In the genomic region with DNA sequence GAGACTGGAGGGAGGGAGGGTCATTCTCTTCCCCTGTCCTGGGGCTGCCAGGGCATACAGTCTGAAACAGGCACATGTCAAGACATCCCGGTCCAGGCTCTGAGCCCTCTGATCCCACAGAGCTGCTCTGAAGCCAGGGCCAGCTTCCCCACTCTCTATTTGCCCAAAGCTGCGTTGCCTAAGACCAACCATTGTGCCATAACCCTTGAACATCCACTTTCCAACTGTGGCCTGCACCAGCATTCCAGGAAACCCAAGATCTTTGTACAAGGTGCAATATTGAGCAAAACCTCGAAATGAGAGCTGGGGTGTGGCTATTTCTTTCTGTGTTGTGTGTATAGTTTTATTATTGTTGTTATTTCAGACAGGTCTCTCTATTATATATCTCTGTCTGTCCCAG, we compare ENCODE assay signal across 35 mouse cellular contexts. TPM values are rescaled to one million over a fixed set of nuclear protein-coding genes. Genes with fewer than 3 reads are reported as not detected.
DNase-seq lines count a peak whose midpoint lies in the region; ATAC-seq and TF ChIP-seq lines count a peak whose summit lies in the region.
"Had no signal": no experiment of that assay in that cellular context is flagged by ENCODE, and none has a peak within 500 bp of the region (broad histone marks: within the 10 kb centered on the region; RNA-seq: fewer than 3 reads in every experiment).

No protein-coding gene starts in this region.

- DNase-seq in adrenal gland, postnatal 10 days, result peak; percentile 33
- DNase-seq in adrenal gland, postnatal 4 days (ENCODE audit: low spot score in 2 of 2), result no peak
- DNase-seq in adipocyte (ENCODE audit: low spot score), result peak; percentile 81
- DNase-seq in lung, adult 2 months, result peak; percentile 33
- peak; percentile 65 for DNase-seq in lung, postnatal 36 days
- DNase-seq in kidney, postnatal 10 days, result no peak
- DNase-seq: cerebellum, adult 11 months; cerebellum, adult 9-10 months; cerebellum, postnatal 36 days; gastrocnemius, postnatal 36 days; heart, adult 2 months; heart, postnatal 4 days; kidney, adult 18-20 months; kidney, postnatal 36 days; midbrain, embryonic 14.5 days; thymus, postnatal 25 days had no signal

- no peak overlapping the region for H3K9ac ChIP-seq in hindbrain, embryonic 13.5 days
- H3K9ac ChIP-seq: heart, embryonic 12.5 days; hindbrain, embryonic 14.5 days; kidney, embryonic 15.5 days; limb, embryonic 13.5 days; liver, embryonic 15.5 days had no signal

- H3K9me3 ChIP-seq in hindbrain, embryonic 13.5 days, result 0 out of 2 replicates have a peak, but pooled peaks cover 5% of the 10 kb centered on the region
- H3K9me3 ChIP-seq: G1E; heart, embryonic 12.5 days; kidney, embryonic 15.5 days; liver, embryonic 15.5 days had no signal

- no peak overlapping the region for H3K4me2 ChIP-seq in hindbrain, embryonic 13.5 days
- H3K4me2 ChIP-seq: heart, embryonic 12.5 days; hindbrain, embryonic 14.5 days; kidney, embryonic 15.5 days; limb, embryonic 13.5 days; liver, embryonic 15.5 days had no signal

- H3K4me1 ChIP-seq in lung, adult 2 months (ENCODE audit: control insufficient read depth, insufficient read depth, low read length), result no peaks in the 10 kb centered on the region
- no peaks in the 10 kb centered on the region for H3K4me1 ChIP-seq in hindbrain, embryonic 13.5 days (replicated peaks)
- H3K4me1 ChIP-seq: heart, embryonic 12.5 days; limb, embryonic 13.5 days had no signal

- TF ChIP-seq CTCF in lung, adult 2 months (IDR thresholded peaks at IDR 0.05; ENCODE audit: insufficient read depth, low read length), result no peak

- no peak for TF ChIP-seq POLR2A in lung, adult 2 months (IDR thresholded peaks at IDR 0.05; ENCODE audit: borderline replicate concordance, extremely low read depth, low read depth, low read length)

- H3K27ac ChIP-seq in hindbrain, embryonic 13.5 days, result no peak overlapping the region
- H3K27ac ChIP-seq: heart, adult 2 months; hindbrain, embryonic 14.5 days; kidney, embryonic 15.5 days; layer of hippocampus, adult 2 months; left cerebral cortex, adult 2 months; limb, embryonic 13.5 days; liver, embryonic 15.5 days; macrophage had no signal

- ATAC-seq in hindbrain, embryonic 13.5 days (ENCODE audit: low FRiP score), result no peak
- ATAC-seq: forebrain, embryonic 14.5 days had no signal

- no peaks in the 10 kb centered on the region for H3K36me3 ChIP-seq in hindbrain, embryonic 13.5 days
- H3K36me3 ChIP-seq: G1E; heart, embryonic 12.5 days; kidney, embryonic 15.5 days; limb, embryonic 13.5 days; liver, embryonic 15.5 days had no signal

- 50% methylated on average over 3 of the region's 3 CpGs for WGBS in lung, adult 2 months
- WGBS in hindbrain, embryonic 13.5 days, result 77% methylated on average over 3 of the region's 3 CpGs

- no peaks in the 10 kb centered on the region for H3K27me3 ChIP-seq in hindbrain, embryonic 13.5 days
- H3K27me3 ChIP-seq: heart, embryonic 12.5 days; kidney, embryonic 15.5 days; limb, embryonic 13.5 days; liver, embryonic 15.5 days had no signal

- H3K4me3 ChIP-seq in lung, adult 2 months (replicated peaks; ENCODE audit: extremely low read depth, low read depth, low read length), result no peak overlapping the region
- H3K4me3 ChIP-seq in hindbrain, embryonic 13.5 days, result no peak overlapping the region
- H3K4me3 ChIP-seq: heart, adult 2 months; heart, embryonic 12.5 days; kidney, embryonic 15.5 days; layer of hippocampus, adult 2 months; left cerebral cortex, adult 2 months; limb, embryonic 13.5 days; liver, embryonic 15.5 days had no signal

RNA-seq across cellular contexts. Expression of gene Tfrc, which starts 53.1 kb away (rescaled TPM):
- 100 to 1,000 TPM; 138 to 212 TPM for total RNA-seq in adrenal gland, postnatal 10 days (2021)
- 10 to 100 TPM; 57.2 to 75.8 TPM for total RNA-seq in adrenal gland, postnatal 4 days (2021)
- 7.5 and 12.8 TPM in 2 replicates for polyA plus RNA-seq in lung, adult 2 months (2012; rRNA removed)
- polyA plus RNA-seq in hindbrain, embryonic 13.5 days (2015; fragmentation: Nextera tagmentation; extraction: Ambion mirVana), result 32.6 and 44.3 TPM in 2 replicates

RNA-seq across cellular contexts. Expression of gene Zdhhc19, which starts 59.5 kb away (rescaled TPM):
- not detected for total RNA-seq in adrenal gland, postnatal 10 days (2021)
- total RNA-seq in adrenal gland, postnatal 4 days (2021), result not detected
- polyA plus RNA-seq in lung, adult 2 months (2012; rRNA removed), result not detected in 2 replicates
- polyA plus RNA-seq in hindbrain, embryonic 13.5 days (2015; fragmentation: Nextera tagmentation; extraction: Ambion mirVana), result 0.35 TPM in 1 of 2 replicates, not detected in the other
- total RNA-seq: G1E; gastrocnemius, adult 18-20 months; gastrocnemius, postnatal 36 days; heart, adult 2 months; layer of hippocampus, adult 2 months; layer of hippocampus, postnatal 14 days; left cerebral cortex, adult 2 months; left cerebral cortex, postnatal 25 days; monocyte, adult 5-6 weeks had no signal
- polyA plus RNA-seq: embryonic facial prominence, embryonic 11.5 days; forebrain, embryonic 14.5 days; G1E; heart, adult 2 months; heart, embryonic 12.5 days; heart, postnatal 0 days; hindbrain, embryonic 14.5 days; kidney, embryonic 15.5 days; limb, embryonic 13.5 days; liver, embryonic 15.5 days; macrophage; midbrain, embryonic 14.5 days; neural tube, embryonic 14.5 days; stomach, embryonic 14.5 days had no signal

Comparison
In these comparisons a context has a peak if more than half of its experiments do, and no peak if none do; other contexts are left out.
1. DNase-seq: peak in adrenal gland, postnatal 10 days (single experiment), adipocyte (single experiment), lung, adult 2 months (single experiment) and lung, postnatal 36 days (single experiment); none in adrenal gland, postnatal 4 days (0 of 2) and kidney, postnatal 10 days (single experiment).